Mouse (Mus musculus) CD4-positive, CD25-positive, alpha-beta regulatory T cell, adult 4 months (primary cell): ENCODE results near the gene Ralgapa2. TPM values are rescaled to one million over a fixed set of nuclear protein-coding genes. Genes with fewer than 3 reads are reported as not detected.

Experiments used
- ATAC-seq: one replicate; pipeline ENCODE4 v1.8.0; 2017
- polyA plus RNA-seq, 2 experiments: library from polyadenylated mRNA; unstranded; fragments of 100-300 nt; shearing (Covaris generic); gene quantifications; one replicate each; pipeline ENCODE4 v1.2.1; 2017

Gene Ralgapa2
- polyA plus RNA-seq, 2 experiments from 2014 or later = 11.1 to 11.2 TPM

- ATAC-seq = no peak
These were observed 255.7 kb downstream of the Ralgapa2 start for GRCm38 (mm10) chr2:146256321-146256875.

GRCm38 (mm10) chr2:146255636-146256035, 256.5 kb downstream of the Ralgapa2 start:
- no peak for ATAC-seq

- no peak for ATAC-seq
These were observed 257.8 kb downstream of the Ralgapa2 start for GRCm38 (mm10) chr2:146254387-146254786.

DNA sequence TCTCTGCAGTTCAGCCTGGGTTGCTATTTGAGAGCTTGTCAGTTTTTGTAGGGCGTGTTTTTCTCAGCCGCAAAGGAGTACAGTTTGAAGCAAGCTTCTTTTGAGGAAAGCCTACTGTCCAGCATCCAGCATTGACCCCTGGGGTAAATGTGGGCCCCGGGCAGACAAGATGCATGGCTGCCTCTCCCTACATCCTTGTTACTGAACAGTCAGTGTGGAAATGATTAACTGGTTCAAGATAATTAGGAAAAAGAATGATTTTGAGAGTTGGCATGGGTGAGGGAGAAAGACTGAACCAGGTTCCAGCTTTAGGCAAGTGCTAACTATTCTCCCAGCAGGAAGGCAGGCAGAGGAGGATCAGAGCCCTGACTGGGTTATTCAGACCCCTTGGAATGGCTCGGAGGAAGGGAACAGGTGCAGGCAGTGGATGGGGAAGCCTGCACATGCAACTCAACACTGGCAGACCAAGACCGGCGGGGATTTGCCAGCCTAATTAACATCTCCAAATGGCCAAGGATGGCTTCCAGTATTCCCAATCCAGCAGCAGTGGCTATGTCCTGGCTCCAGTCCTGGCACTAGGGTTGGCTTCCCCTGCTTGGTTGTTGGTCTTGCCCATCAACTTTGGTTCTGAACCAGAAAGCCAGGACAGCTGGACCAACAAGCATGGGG, 261.8 kb downstream of the Ralgapa2 start:
- no peak for ATAC-seq

GRCm38 (mm10) chr2:146249033-146249432, 263.1 kb downstream of the Ralgapa2 start:
- ATAC-seq = no peak

DNA sequence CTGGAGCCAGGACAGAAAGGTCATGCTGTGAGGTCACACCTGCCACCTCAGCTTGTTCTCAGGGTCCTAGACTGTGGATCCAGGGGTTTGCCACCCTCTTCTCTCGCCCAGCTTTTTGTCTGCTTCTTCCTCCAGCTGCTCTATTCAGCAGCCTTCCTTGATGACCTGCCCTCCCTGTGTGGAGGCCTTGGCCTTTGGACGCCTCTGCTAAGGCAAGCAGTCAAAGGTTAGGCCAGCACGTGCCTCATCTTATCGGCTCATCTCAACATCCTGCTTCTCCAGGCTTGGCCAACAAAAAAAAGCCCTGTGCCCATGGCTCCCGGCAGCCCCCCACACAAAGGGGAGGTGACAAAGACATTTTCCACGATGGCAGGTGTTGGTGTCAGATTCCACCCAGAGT, 264.6 kb downstream of the Ralgapa2 start:
- no peak for ATAC-seq

- ATAC-seq = no peak
These were observed 265.6 kb downstream of the Ralgapa2 start for GRCm38 (mm10) chr2:146246409-146247075.

GRCm38 (mm10) chr2:146245401-146245800, 266.7 kb downstream of the Ralgapa2 start:
- ATAC-seq = no peak

- no peak for ATAC-seq
These were observed 268.1 kb downstream of the Ralgapa2 start for GRCm38 (mm10) chr2:146244049-146244448.

GRCm38 (mm10) chr2:146239196-146239747, 272.9 kb downstream of the Ralgapa2 start:
- ATAC-seq = no peak

DNA sequence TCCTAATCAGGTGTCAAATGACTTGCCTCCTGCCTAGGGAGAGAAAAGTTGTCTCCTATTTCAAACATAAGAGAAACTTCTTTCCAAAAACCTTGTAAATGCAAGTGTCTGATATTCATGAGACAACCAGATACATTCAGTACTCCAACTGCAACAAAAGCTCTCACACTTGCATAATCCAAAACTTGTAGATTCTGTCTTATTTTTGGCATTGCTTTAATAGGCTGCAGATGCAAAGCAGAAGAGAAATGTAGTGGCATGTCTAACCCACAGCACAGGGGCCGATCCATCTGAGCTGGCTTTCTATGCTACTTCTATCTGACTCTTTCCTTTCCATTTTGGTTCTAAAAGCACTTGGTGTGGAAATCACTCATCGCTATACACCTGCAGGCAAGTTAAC, 280.7 kb downstream of the Ralgapa2 start:
- ATAC-seq = no peak

- no peak for ATAC-seq
These were observed 283.7 kb downstream of the Ralgapa2 start for GRCm38 (mm10) chr2:146228435-146228834.

- no peak for ATAC-seq
These were observed 284.5 kb downstream of the Ralgapa2 start for GRCm38 (mm10) chr2:146227646-146228045.

DNA sequence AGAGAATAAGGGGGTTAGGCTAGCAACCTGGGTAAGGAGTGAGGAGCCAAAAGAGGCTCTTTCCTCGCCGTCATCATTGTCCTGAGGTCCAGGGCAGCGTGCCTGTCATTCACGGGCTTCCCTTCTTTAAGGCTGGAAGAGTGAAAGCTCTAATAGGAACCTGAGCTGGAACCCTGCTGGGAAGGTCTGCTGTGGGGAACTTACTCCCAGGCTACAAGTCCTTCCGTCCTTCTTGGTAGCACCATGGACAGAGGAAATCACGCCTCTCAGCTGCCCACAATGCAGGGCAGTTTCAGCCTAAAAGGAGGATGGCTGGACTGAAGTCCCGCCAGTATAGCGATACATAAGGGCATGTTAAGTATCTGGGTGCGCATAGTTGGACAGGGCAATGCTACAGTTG, 285.7 kb downstream of the Ralgapa2 start:
- no peak for ATAC-seq

GRCm38 (mm10) chr2:146225818-146226217, 286.3 kb downstream of the Ralgapa2 start:
- no peak for ATAC-seq

- no peak for ATAC-seq
These were observed 288.0 kb downstream of the Ralgapa2 start for GRCm38 (mm10) chr2:146224141-146224540.

- no peak for ATAC-seq
These were observed 288.8 kb downstream of the Ralgapa2 start for GRCm38 (mm10) chr2:146223176-146223905.

DNA sequence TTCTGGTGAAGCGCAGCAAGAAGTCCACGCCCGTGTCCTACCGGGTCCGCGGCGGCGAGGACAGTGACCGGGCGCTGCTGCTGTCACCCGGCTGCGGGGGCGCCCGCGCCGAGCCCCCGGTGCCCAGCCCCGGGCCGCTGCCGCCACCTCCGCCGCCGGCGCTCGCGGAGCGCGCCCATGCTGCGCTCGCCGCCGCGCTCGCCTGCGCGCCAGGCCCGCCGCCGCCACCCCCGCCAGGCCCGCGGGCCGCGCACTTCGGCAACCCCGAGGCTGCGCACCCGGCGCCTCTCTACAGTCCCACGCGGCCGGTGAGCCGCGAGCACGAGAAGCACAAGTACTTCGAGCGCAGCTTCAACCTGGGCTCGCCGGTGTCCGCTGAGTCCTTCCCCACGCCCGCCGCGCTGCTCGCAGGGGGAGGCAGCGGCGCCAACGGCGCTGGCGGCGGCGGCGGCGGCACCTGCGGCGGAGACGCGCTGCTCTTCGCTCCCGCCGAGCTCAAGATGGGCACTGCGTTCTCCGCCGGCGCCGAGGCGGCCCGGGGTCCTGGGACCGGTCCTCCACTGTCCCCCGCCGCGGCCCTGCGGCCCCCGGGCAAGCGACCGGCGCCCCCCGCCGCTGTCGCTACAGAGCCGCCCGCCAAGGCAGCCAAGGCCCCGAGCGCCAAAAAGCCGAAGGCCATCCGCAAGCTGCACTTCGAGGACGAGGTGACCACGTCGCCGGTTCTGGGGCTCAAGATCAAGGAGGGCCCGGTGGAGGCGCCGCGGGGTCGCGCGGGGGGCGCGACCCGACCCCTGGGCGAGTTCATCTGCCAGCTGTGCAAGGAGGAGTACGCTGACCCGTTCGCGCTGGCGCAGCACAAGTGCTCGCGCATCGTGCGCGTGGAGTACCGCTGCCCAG, 289.6 kb downstream of the Ralgapa2 start:
- peak; percentile 4 for ATAC-seq

GRCm38 (mm10) chr2:146221929-146222278, 290.2 kb downstream of the Ralgapa2 start:
- peak; percentile 6 for ATAC-seq

- peak; percentile 42 for ATAC-seq
These were observed 290.8 kb downstream of the Ralgapa2 start, which contains the start of gene Insm1 for GRCm38 (mm10) chr2:146221076-146221928. Gene Insm1 (plus strand): TSS chr2:146221921.

- no peak for ATAC-seq
These were observed 291.5 kb downstream of the Ralgapa2 start for GRCm38 (mm10) chr2:146220591-146221075.
